ENCODE assay signal across 9 mouse cellular contexts in genomic region chr16:9994951-9995813, GRCm38 (mm10). TPM values are rescaled to one million over a fixed set of nuclear protein-coding genes. Genes with fewer than 3 reads are reported as not detected.
DNase-seq lines count a peak whose midpoint lies in the region; ATAC-seq lines count a peak whose summit lies in the region.
"Had no signal": no experiment of that assay in that cellular context is flagged by ENCODE, and none has a peak within 500 bp of the region (broad histone marks: within the 10 kb centered on the region; RNA-seq: fewer than 3 reads in every experiment).

Gene Grin2a (minus strand): TSS chr16:9995560.

- no peaks in the 10 kb centered on the region for H3K9me3 ChIP-seq in embryonic facial prominence, embryonic 11.5 days (replicated peaks; ENCODE audit: control insufficient read depth, low read length)
- no peaks in the 10 kb centered on the region for H3K9me3 ChIP-seq in intestine, embryonic 16.5 days (ENCODE audit: control insufficient read depth, low read length)
- H3K9me3 ChIP-seq in midbrain, embryonic 12.5 days = no peaks in the 10 kb centered on the region

- peaks cover 48% of the 10 kb centered on the region for H3K27me3 ChIP-seq in embryonic facial prominence, embryonic 11.5 days (ENCODE audit: control insufficient read depth, insufficient read depth, low read length)
- H3K27me3 ChIP-seq in intestine, embryonic 16.5 days (replicated peaks; ENCODE audit: control insufficient read depth, insufficient read depth, low read length) = peaks cover 53% of the 10 kb centered on the region
- peaks cover 66% of the 10 kb centered on the region for H3K27me3 ChIP-seq in midbrain, embryonic 12.5 days

- H3K36me3 ChIP-seq in embryonic facial prominence, embryonic 11.5 days (replicated peaks; ENCODE audit: control insufficient read depth, insufficient read depth, low read depth, low read length) = no peaks in the 10 kb centered on the region
- no peaks in the 10 kb centered on the region for H3K36me3 ChIP-seq in intestine, embryonic 16.5 days (ENCODE audit: control insufficient read depth, insufficient read depth, low read length)
- H3K36me3 ChIP-seq in midbrain, embryonic 12.5 days = no peaks in the 10 kb centered on the region

- H3K9ac ChIP-seq in embryonic facial prominence, embryonic 11.5 days (replicated peaks; ENCODE audit: low read length) = peak within 1 kb of the TSS; percentile 34
- no peak within 1 kb of the TSS for H3K9ac ChIP-seq in intestine, embryonic 16.5 days (ENCODE audit: low read depth, low read length)
- H3K9ac ChIP-seq in midbrain, embryonic 12.5 days (replicated peaks) = peak within 1 kb of the TSS; percentile 55

- peak within 1 kb of the TSS; percentile 87 for H3K4me2 ChIP-seq in embryonic facial prominence, embryonic 11.5 days (ENCODE audit: low read depth, low read length)
- H3K4me2 ChIP-seq in intestine, embryonic 16.5 days (ENCODE audit: low read depth, low read length) = peak within 1 kb of the TSS; percentile 47
- peak within 1 kb of the TSS; percentile 88 for H3K4me2 ChIP-seq in midbrain, embryonic 12.5 days (replicated peaks)

- peak; percentile 39; the same call in 1 of the 2 replicates for ATAC-seq in embryonic facial prominence, embryonic 11.5 days (replicated peaks; ENCODE audit: insufficient number of reproducible peaks, low FRiP score, low TSS enrichment, low read depth)
- no peak for ATAC-seq in intestine, embryonic 16.5 days
- ATAC-seq in midbrain, embryonic 12.5 days (ENCODE audit: low FRiP score, low read depth) = peak; percentile 34; the same call in 1 of the 2 replicates

- peak; percentile 62 for DNase-seq in heart, adult 11 months
- DNase-seq in heart, adult 18-20 months = no peak
- peak; percentile 28 for DNase-seq in ES-CJ7 (ENCODE audit: low read depth, low spot score)
- peak; percentile 37 for DNase-seq in embryonic facial prominence, embryonic 11.5 days (ENCODE audit: low spot score)
- no peak for DNase-seq in ovary, adult 18-20 months (ENCODE audit: low spot score)
- DNase-seq in adipocyte (ENCODE audit: low spot score) = no peak

- H3K4me3 ChIP-seq in embryonic facial prominence, embryonic 11.5 days (ENCODE audit: low read depth, low read length) = peak within 1 kb of the TSS; percentile 41
- H3K4me3 ChIP-seq in intestine, embryonic 16.5 days (ENCODE audit: low read length) = peak within 1 kb of the TSS; percentile 35
- peak within 1 kb of the TSS; percentile 44 for H3K4me3 ChIP-seq in midbrain, embryonic 12.5 days

- H3K4me1 ChIP-seq in embryonic facial prominence, embryonic 11.5 days (ENCODE audit: control insufficient read depth, insufficient read depth, low read length) = peaks cover 10% of the 10 kb centered on the region
- H3K4me1 ChIP-seq in intestine, embryonic 16.5 days (ENCODE audit: control insufficient read depth, insufficient read depth, low read length) = 0 out of 2 replicates have a peak, but pooled peaks cover 2% of the 10 kb centered on the region
- H3K4me1 ChIP-seq in midbrain, embryonic 12.5 days = peaks cover 33% of the 10 kb centered on the region

- under 1% methylated on average over 67 of the region's 69 CpGs for WGBS in embryonic facial prominence, embryonic 11.5 days
- under 1% methylated on average over 69 of the region's 69 CpGs for WGBS in intestine, embryonic 16.5 days
- WGBS in midbrain, embryonic 12.5 days = 1% methylated on average over 61 of the region's 69 CpGs

- no peak within 1 kb of the TSS for H3K27ac ChIP-seq in embryonic facial prominence, embryonic 11.5 days (replicated peaks; ENCODE audit: low read depth, low read length)
- H3K27ac ChIP-seq in intestine, embryonic 16.5 days (ENCODE audit: low read length) = no peak within 1 kb of the TSS
- no peak within 1 kb of the TSS for H3K27ac ChIP-seq in midbrain, embryonic 12.5 days (replicated peaks)

RNA-seq across cellular contexts. Expression of gene Grin2a, which starts in this region (rescaled TPM):
- total RNA-seq in heart, adult 18-20 months (2021) = under 1 TPM; 0.23 to 0.25 TPM
- polyA plus RNA-seq in embryonic facial prominence, embryonic 11.5 days (2014; fragmentation: Nextera tagmentation; extraction: Ambion mirVana) = 0.15 and 0.22 TPM in 2 replicates
- 0.12 TPM in 2 replicates for polyA plus RNA-seq in intestine, embryonic 16.5 days (2015; fragmentation: Nextera tagmentation; extraction: Ambion mirVana)
- 2.5 and 2.8 TPM in 2 replicates for polyA plus RNA-seq in midbrain, embryonic 12.5 days (2016; fragmentation: Nextera tagmentation; extraction: Ambion mirVana)
- total RNA-seq: common myeloid progenitor, adult 5-6 weeks had no signal

Comparison
In these comparisons a context has a peak if more than half of its experiments do, and no peak if none do; other contexts are left out.
1. DNase-seq: peak in heart, adult 11 months (single experiment) and ES-CJ7 (single experiment); none in heart, adult 18-20 months (0 of 2), ovary, adult 18-20 months (single experiment) and adipocyte (single experiment).
2. Peak in DNase-seq, ATAC-seq, H3K4me3 ChIP-seq, H3K9ac ChIP-seq and H3K4me2 ChIP-seq in embryonic facial prominence, embryonic 11.5 days; RNA of the gene not detected or under 1 TPM.
3. Peak in every context shown above with its lines, with median percentiles within 50 percentile points of each other: H3K4me2 ChIP-seq and H3K4me3 ChIP-seq.